Mouse (Mus musculus): ENCODE data around the gene Macrod1.

Gene Macrod1

GRCm38 (mm10) chr19:7171447-7171846, 114.8 kb downstream of the Macrod1 start:
- peak in 1 of 2 experiments; percentile 55 for DNase-seq

DNA sequence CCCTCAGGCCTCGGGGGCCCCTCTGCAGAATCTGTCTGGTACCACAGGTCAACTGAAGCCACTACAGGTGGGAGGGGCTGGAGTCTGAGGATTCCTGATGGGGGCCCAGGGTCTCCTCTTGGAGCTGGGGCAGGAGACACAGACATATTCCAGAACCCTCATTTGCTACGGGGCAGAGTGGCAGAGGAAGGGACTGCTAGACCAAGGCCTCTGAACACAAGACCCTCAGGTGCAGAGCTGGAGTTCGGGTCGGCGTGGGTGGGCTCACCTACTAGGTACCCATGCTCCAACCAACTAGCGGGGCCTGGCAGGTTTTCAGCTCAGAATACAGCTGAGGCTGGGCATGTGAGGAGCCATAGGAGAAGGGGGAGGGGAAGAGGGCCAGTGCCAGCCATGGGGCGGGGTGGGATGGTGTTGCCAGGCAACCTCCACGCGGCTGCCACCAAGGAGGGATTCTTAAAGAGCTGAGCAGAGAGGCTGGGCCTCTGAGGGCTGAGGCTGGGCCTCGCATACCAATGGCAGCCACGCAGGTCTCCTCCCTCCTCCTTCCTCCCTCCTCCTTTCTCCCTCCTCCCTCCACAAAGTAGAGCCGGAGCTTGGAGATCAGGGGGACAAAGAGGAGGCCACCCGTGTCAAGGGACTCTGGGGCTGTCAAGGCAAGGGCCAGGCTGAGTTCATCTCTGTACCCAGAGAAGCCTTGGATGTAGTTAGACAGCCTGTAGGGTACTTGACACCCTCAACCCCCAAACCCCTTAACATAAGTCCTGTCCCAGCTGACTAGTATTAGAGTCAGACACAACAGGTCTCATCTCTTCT, 115.6 kb downstream of the Macrod1 start:
- DNase-seq = peak; percentile 72 to 88

DNA sequence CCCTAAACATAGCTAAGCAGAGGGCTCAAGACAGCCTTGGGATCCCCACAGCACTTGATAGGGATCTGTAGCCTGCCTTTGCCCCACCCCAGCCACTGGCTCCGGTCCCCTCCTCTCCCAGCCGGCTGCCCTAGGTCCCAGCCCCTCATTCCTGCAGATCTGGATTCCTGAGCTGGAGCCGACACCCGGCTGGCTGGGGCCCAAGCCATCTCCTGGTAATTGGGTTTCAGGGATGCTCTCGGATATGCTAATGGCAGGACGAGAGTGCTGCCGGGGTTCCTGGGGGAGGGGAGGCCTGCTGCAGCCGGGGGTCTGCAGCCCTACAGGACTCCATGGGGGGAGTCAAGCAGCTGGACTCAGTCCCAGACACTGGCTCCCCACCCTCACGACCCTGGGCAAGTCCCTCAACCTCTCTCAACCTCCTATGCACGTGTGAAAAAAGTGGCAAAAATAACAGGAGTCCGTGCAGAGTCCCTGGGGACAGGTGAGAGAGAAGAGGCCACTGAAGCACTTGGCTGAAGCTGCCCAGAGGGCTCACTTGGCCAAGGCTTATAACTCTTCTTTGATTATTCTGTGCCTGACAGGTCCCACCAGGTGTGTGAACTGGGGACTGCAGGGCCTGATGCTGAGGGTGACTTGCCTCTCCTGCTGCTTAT, 119.6 kb downstream of the Macrod1 start:
- peak in 1 of 2 experiments; percentile 61 for DNase-seq

- DNase-seq = peak in 1 of 2 experiments; percentile 67
Observed at GRCm38 (mm10) chr19:7177804-7178511, 121.3 kb downstream of the Macrod1 start.

GRCm38 (mm10) chr19:7178841-7179452, 122.3 kb downstream of the Macrod1 start:
- peak; percentile 79 to 93 for DNase-seq

GRCm38 (mm10) chr19:7180756-7181405, 124.3 kb downstream of the Macrod1 start:
- DNase-seq = peak; percentile 81 to 92

- DNase-seq = no peak
Observed at GRCm38 (mm10) chr19:7181496-7181895, 124.9 kb downstream of the Macrod1 start.

GRCm38 (mm10) chr19:7182273-7182949, 125.8 kb downstream of the Macrod1 start:
- DNase-seq = peak; percentile 96 to 97

GRCm38 (mm10) chr19:7183419-7183818, 126.8 kb downstream of the Macrod1 start:
- DNase-seq = peak in 1 of 2 experiments; percentile 35

GRCm38 (mm10) chr19:7185059-7185458, 128.4 kb downstream of the Macrod1 start:
- peak in 1 of 2 experiments; percentile 74 for DNase-seq

GRCm38 (mm10) chr19:7185715-7186291, 129.2 kb downstream of the Macrod1 start:
- no peak for DNase-seq

- DNase-seq = no peak
Observed at GRCm38 (mm10) chr19:7187157-7187556, 130.5 kb downstream of the Macrod1 start.

GRCm38 (mm10) chr19:7189026-7189425, 132.4 kb downstream of the Macrod1 start:
- peak in 1 of 2 experiments; percentile 75 for DNase-seq

- DNase-seq = peak in 1 of 2 experiments; percentile 50
Observed at GRCm38 (mm10) chr19:7190986-7191385, 134.4 kb downstream of the Macrod1 start.

DNA sequence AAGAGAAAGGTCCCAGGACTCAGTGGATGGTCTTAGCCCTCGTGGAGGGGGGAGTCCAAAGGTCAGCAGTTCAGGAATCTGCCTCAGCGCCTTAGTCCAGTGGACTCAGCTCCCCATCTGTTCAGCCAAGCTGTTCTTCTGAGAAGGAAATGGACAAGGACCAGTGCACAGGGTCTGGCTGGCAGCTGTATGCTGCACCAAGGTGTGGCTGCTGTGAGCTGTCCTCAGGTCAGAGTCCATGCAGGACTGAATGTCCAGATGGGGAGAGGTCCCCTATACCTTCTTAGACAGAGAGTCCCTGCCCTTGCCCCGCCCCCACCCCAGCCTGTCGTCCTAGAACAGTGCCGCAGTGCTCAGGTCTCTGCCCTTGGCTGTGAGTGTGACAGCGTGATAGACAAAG, 135.0 kb downstream of the Macrod1 start:
- peak; percentile 84 to 95 for DNase-seq

GRCm38 (mm10) chr19:7192561-7192967, 136.0 kb downstream of the Macrod1 start:
- peak; percentile 84 to 92 for DNase-seq

- peak; percentile 75 to 81 for DNase-seq
Observed at GRCm38 (mm10) chr19:7195900-7196728, 139.5 kb downstream of the Macrod1 start.

GRCm38 (mm10) chr19:7196741-7197270, 140.2 kb downstream of the Macrod1 start:
- peak; percentile 72 to 91 for DNase-seq

DNA sequence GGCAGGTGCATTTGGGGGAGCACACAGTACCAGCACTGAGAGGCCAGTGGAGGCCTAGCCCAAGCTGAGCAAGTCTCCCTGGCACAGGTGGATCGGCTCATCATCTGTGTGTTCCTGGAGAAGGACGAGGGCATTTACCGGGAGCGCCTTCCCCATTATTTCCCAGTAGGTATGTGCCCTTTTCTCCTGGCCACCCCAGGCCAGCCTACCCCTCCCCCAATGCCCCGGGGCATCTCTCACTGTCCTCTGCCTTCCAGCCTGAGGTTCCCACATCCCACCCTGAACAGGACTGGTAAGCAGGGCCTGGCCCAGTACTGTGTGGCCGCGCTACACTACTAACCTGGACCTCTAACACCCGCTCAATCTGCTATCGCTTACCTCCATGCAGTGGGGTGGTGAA, 140.8 kb downstream of the Macrod1 start:
- DNase-seq = no peak

DNA sequence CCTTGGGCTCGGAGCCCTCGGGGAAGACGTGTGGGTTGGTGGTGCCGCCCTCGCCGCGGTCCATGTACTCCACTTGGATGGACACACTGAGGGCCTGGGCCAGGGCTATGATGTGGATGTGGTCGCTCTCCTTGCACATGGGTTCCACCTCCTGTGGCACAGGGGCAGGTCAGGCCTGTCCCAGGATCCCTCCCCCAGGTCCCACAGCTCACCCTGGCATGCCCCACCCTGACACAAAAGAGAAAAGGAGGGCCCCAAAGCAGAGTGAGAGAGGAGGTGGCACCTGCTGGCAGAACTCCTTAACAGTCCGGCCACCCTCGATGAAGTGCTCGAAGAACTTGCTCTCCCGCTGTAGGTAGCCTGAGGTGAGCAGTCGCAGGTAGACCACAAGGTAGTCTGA, 142.5 kb downstream of the Macrod1 start:
- DNase-seq = no peak
